Mouse (Mus musculus): Measurements from ENCODE around the gene Gm11444. TPM values are rescaled to one million over a fixed set of nuclear protein-coding genes. Genes with fewer than 3 reads are reported as not detected.

Gene Gm11444
- polyA plus RNA-seq, 1 experiment from 2014 or later = not detected

DNA sequence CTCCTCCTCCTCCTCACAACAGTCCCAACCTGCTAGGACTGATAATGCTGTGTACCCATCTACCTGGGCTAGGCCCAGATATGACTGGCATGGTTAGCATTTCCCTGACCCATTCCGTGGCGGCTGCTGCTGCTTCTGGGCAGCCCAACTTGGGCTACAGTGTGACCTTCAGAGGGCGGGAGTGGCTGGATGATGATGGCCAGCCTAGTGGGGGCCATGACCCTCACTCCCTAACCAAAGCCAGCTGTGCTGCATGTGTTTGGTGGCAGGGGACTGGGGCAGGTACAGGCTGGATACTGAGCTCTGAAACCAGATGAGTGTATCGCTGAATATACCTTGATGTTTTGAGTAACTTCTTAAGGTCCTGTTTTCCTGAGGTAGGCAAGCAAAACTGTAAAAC, 26.3 kb downstream of the Gm11444 start:
- Histone ChIP-seq H3K36me3 (no peaks in the 10 kb centered on the region), H3K4me1 (replicated peaks) (peaks cover 75% of the 10 kb centered on the region), H3K4me3 (no peak overlapping the region), H3K27me3 (replicated peaks) (peaks cover 74% of the 10 kb centered on the region), H3K9ac (no peak overlapping the region), H3K4me2 (no peak overlapping the region), H3K27ac (ENCODE audit: poor library complexity, severe bottlenecking) (no peak overlapping the region), H3K9me3 (replicated peaks) (no peaks in the 10 kb centered on the region)
- 87% methylated on average over 4 of the region's 4 CpGs for WGBS
- ATAC-seq (ENCODE audit: insufficient number of reproducible peaks, low FRiP score) = no peak

GRCm38 (mm10) chr11:85823181-85823580, 27.0 kb downstream of the Gm11444 start:
- Histone ChIP-seq H3K36me3 (no peaks in the 10 kb centered on the region), H3K4me2 (no peak overlapping the region), H3K27ac (ENCODE audit: poor library complexity, severe bottlenecking) (no peak overlapping the region), H3K4me1 (replicated peaks) (peaks cover 75% of the 10 kb centered on the region), H3K9me3 (replicated peaks) (no peaks in the 10 kb centered on the region), H3K9ac (no peak overlapping the region), H3K4me3 (no peak overlapping the region), H3K27me3 (replicated peaks) (peaks cover 68% of the 10 kb centered on the region)
- 10% methylated on average over 6 of the region's 6 CpGs for WGBS
- ATAC-seq (ENCODE audit: insufficient number of reproducible peaks, low FRiP score) = 0 out of 2 replicates have a peak, but pooled peaks have one; percentile 54

DNA sequence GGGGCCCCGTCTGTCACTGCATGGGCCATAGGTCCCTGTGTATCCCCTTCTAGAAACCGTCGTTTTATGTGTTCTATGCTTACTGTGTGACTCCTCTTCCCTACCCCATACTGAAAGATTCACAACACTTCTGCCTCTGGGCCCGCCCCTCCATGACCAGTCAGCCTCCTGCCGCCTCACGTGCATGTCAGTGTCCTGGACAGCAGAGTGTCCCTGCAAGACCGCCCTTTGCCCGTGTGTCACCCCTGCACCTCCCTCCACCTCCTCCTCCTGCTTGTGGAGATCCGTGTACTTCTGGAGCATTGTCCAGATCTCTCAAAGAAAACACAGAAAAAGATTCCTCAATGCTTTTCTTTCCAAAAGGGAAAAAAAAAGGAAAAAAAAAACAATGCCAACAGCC, 28.5 kb downstream of the Gm11444 start:
- Histone ChIP-seq H3K27ac (ENCODE audit: poor library complexity, severe bottlenecking) (no peak overlapping the region), H3K4me3 (no peak overlapping the region), H3K27me3 (replicated peaks) (peaks cover 61% of the 10 kb centered on the region), H3K9ac (no peak overlapping the region), H3K9me3 (replicated peaks) (no peaks in the 10 kb centered on the region), H3K36me3 (no peaks in the 10 kb centered on the region), H3K4me1 (replicated peaks) (peaks cover 74% of the 10 kb centered on the region), H3K4me2 (no peak overlapping the region)
- 67% methylated on average over 9 of the region's 9 CpGs for WGBS
- ATAC-seq (ENCODE audit: insufficient number of reproducible peaks, low FRiP score) = no peak

DNA sequence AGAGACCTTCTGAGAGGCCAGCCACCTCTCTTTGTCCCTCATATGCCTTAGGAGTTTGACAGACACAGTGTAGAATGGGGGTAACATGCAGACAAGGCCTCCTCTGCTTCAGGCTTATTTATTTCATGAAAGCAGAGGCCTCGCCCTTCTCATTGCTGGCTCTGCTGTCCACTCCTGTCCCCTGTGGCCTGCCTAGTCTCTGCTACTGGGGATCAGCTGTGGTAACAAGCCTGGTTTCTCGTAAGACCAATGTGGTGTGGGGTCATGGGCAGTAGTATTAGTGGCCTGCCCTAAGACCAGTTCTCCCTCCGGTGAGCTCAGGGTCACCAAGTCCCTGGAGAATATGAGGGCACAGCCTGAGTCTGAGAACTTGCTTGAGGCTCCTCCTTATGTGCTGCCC, 29.2 kb downstream of the Gm11444 start:
- H3K27ac ChIP-seq (ENCODE audit: poor library complexity, severe bottlenecking) = no peak overlapping the region
- H3K36me3 ChIP-seq = no peaks in the 10 kb centered on the region
- no peak overlapping the region for H3K9ac ChIP-seq
- H3K27me3 ChIP-seq (replicated peaks) = peaks cover 62% of the 10 kb centered on the region
- 81% methylated on average over 3 of the region's 3 CpGs for WGBS
- H3K4me2 ChIP-seq = no peak overlapping the region
- H3K4me1 ChIP-seq (replicated peaks) = peaks cover 73% of the 10 kb centered on the region
- no peak for ATAC-seq (ENCODE audit: insufficient number of reproducible peaks, low FRiP score)
- no peaks in the 10 kb centered on the region for H3K9me3 ChIP-seq (replicated peaks)
- no peak overlapping the region for H3K4me3 ChIP-seq

- no peaks in the 10 kb centered on the region for H3K36me3 ChIP-seq
- no peaks in the 10 kb centered on the region for H3K9me3 ChIP-seq (replicated peaks)
- H3K4me1 ChIP-seq (replicated peaks) = peaks cover 73% of the 10 kb centered on the region
- H3K27ac ChIP-seq (ENCODE audit: poor library complexity, severe bottlenecking) = peak overlapping the region; percentile 53; the same call in 1 of the 2 replicates
- H3K4me2 ChIP-seq = no peak overlapping the region
- WGBS = 32% methylated on average over 3 of the region's 3 CpGs
- peaks cover 52% of the 10 kb centered on the region for H3K27me3 ChIP-seq (replicated peaks)
- H3K9ac ChIP-seq = 0 out of 2 replicates have a peak overlapping the region, but pooled peaks have one; percentile 7
- H3K4me3 ChIP-seq = no peak overlapping the region
- ATAC-seq (ENCODE audit: insufficient number of reproducible peaks, low FRiP score) = peak; percentile 31; the same call in 1 of the 2 replicates
Measured at GRCm38 (mm10) chr11:85818401-85818800, 31.7 kb downstream of the Gm11444 start.

DNA sequence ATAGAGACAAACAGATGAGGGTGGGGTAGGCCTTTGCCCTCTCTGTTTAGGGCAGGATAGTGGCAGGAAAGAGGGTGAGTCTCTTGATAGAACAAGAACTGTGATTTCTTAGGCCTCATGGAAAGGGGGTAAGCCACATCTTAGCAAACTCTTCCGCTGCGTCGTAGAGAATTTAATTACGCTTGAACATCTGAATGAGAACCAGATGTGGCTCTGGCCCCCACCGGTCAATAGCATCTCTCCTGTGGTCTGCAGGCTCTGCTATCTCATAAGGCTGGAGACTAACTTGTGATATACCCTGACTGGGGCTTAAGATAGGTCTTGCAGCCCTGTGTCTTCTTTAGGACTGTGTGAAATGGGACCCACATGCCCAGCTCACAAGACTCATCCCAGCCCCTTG, 33.7 kb downstream of the Gm11444 start:
- H3K27ac ChIP-seq (ENCODE audit: poor library complexity, severe bottlenecking) = no peak overlapping the region
- H3K36me3 ChIP-seq = no peaks in the 10 kb centered on the region
- ATAC-seq (ENCODE audit: insufficient number of reproducible peaks, low FRiP score) = no peak
- H3K9me3 ChIP-seq (replicated peaks) = no peaks in the 10 kb centered on the region
- 63% methylated on average over 5 of the region's 5 CpGs for WGBS
- peaks cover 65% of the 10 kb centered on the region for H3K27me3 ChIP-seq (replicated peaks)
- peaks cover 61% of the 10 kb centered on the region for H3K4me1 ChIP-seq (replicated peaks)
- no peak overlapping the region for H3K9ac ChIP-seq
- no peak overlapping the region for H3K4me3 ChIP-seq
- H3K4me2 ChIP-seq = no peak overlapping the region

GRCm38 (mm10) chr11:85814678-85815077, 35.5 kb downstream of the Gm11444 start:
- Histone ChIP-seq H3K4me3 (no peak overlapping the region), H3K4me2 (no peak overlapping the region), H3K4me1 (replicated peaks) (peaks cover 53% of the 10 kb centered on the region), H3K27me3 (replicated peaks) (peaks cover 65% of the 10 kb centered on the region), H3K36me3 (no peaks in the 10 kb centered on the region), H3K9ac (no peak overlapping the region), H3K27ac (ENCODE audit: poor library complexity, severe bottlenecking) (no peak overlapping the region), H3K9me3 (replicated peaks) (no peaks in the 10 kb centered on the region)
- WGBS = 24% methylated on average over 4 of the region's 4 CpGs
- ATAC-seq (ENCODE audit: insufficient number of reproducible peaks, low FRiP score) = no peak

DNA sequence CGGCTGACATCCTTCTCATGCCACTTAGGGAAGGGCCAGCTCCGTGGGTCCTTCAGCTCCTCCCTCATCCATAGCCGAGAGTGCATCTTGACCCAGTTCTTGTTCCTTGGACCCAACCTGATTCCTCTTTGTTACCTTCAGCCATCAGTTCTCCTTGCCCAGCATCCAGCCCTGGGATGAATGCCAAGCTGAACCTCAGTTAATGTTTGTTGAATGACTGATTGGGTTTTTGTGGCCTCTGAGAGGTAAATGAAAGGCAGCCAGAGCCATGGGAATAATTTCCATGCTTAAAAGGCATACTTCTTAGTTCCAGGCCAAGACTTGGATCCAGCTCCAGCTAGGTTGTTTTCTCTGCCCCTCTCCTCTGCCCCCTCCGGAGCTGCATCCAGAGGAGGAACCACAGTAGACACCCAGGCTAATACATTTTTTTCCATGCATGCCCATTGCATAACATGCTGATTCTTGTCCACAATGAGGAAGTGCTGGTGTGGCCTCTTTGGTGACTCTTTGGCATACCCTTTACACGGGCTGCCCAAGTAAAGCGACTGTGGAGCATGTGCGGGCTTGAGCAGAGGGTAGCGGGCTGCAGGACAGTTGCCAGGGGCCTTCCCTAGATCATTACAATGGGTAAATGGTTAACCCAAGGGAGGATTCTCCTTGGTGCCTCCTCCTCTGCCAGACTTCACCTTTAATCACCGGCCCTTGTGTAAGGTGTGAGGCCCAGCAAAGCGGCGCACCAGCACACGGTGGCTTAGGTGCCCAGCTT, 37.7 kb downstream of the Gm11444 start:
- 92% methylated on average over 12 of the region's 12 CpGs for WGBS
- H3K9me3 ChIP-seq (replicated peaks) = no peaks in the 10 kb centered on the region
- no peak for ATAC-seq (ENCODE audit: insufficient number of reproducible peaks, low FRiP score)
- H3K4me2 ChIP-seq = no peak overlapping the region
- H3K9ac ChIP-seq = no peak overlapping the region
- no peak overlapping the region for H3K27ac ChIP-seq (ENCODE audit: poor library complexity, severe bottlenecking)
- peaks cover 72% of the 10 kb centered on the region for H3K27me3 ChIP-seq (replicated peaks)
- no peak overlapping the region for H3K4me3 ChIP-seq
- H3K4me1 ChIP-seq (replicated peaks) = peaks cover 34% of the 10 kb centered on the region
- no peaks in the 10 kb centered on the region for H3K36me3 ChIP-seq

- Histone ChIP-seq H3K9ac (no peak overlapping the region), H3K27me3 (replicated peaks) (peaks cover 71% of the 10 kb centered on the region), H3K27ac (ENCODE audit: poor library complexity, severe bottlenecking) (no peak overlapping the region), H3K4me2 (no peak overlapping the region), H3K9me3 (replicated peaks) (no peaks in the 10 kb centered on the region), H3K4me3 (no peak overlapping the region), H3K36me3 (no peaks in the 10 kb centered on the region), H3K4me1 (replicated peaks) (peaks cover 30% of the 10 kb centered on the region)
- ATAC-seq (ENCODE audit: insufficient number of reproducible peaks, low FRiP score) = no peak
- WGBS = 81% methylated on average over 5 of the region's 5 CpGs
Measured at GRCm38 (mm10) chr11:85811676-85812075, 38.5 kb downstream of the Gm11444 start.

GRCm38 (mm10) chr11:85811229-85811628, 38.9 kb downstream of the Gm11444 start:
- ATAC-seq (ENCODE audit: insufficient number of reproducible peaks, low FRiP score) = no peak
- H3K4me2 ChIP-seq = no peak overlapping the region
- 55% methylated on average over 4 of the region's 4 CpGs for WGBS
- no peaks in the 10 kb centered on the region for H3K36me3 ChIP-seq
- H3K9ac ChIP-seq = no peak overlapping the region
- H3K4me1 ChIP-seq (replicated peaks) = peaks cover 25% of the 10 kb centered on the region
- H3K27ac ChIP-seq (ENCODE audit: poor library complexity, severe bottlenecking) = no peak overlapping the region
- peaks cover 69% of the 10 kb centered on the region for H3K27me3 ChIP-seq (replicated peaks)
- H3K4me3 ChIP-seq = no peak overlapping the region
- H3K9me3 ChIP-seq (replicated peaks) = no peaks in the 10 kb centered on the region

DNA sequence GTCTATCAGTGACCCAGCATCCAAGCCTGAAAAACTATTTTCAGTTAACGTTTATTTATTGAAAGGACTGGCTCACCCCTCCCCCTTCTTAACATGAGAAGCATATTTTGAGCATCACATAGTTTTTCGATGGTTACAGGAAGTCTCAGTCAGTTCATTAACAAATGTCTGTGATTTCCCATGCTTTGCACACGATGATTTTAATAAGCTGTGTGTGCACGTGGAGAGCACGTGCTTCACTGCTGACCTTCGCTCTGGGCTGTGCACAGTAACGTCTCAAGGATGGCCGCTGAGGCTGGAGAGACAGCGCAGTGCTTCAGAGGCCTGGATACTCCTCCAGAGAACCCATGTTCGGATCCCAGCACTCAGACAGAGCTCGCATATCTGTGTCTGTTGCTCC, 42.8 kb downstream of the Gm11444 start:
- H3K4me2 ChIP-seq = no peak overlapping the region
- H3K9me3 ChIP-seq (replicated peaks) = no peaks in the 10 kb centered on the region
- no peak overlapping the region for H3K27ac ChIP-seq (ENCODE audit: poor library complexity, severe bottlenecking)
- H3K4me1 ChIP-seq (replicated peaks) = peaks cover 29% of the 10 kb centered on the region
- H3K36me3 ChIP-seq = no peaks in the 10 kb centered on the region
- no peak overlapping the region for H3K9ac ChIP-seq
- H3K27me3 ChIP-seq (replicated peaks) = peaks cover 74% of the 10 kb centered on the region
- no peak overlapping the region for H3K4me3 ChIP-seq
- no peak for ATAC-seq (ENCODE audit: insufficient number of reproducible peaks, low FRiP score)
- 82% methylated on average over 11 of the region's 11 CpGs for WGBS

- Histone ChIP-seq H3K36me3 (no peaks in the 10 kb centered on the region), H3K4me3 (no peak overlapping the region), H3K9ac (no peak overlapping the region), H3K9me3 (replicated peaks) (no peaks in the 10 kb centered on the region), H3K4me2 (no peak overlapping the region), H3K27ac (ENCODE audit: poor library complexity, severe bottlenecking) (no peak overlapping the region), H3K4me1 (replicated peaks) (peaks cover 36% of the 10 kb centered on the region), H3K27me3 (replicated peaks) (peaks cover 71% of the 10 kb centered on the region)
- WGBS = 74% methylated on average over 1 of the region's 1 CpGs
- ATAC-seq (ENCODE audit: insufficient number of reproducible peaks, low FRiP score) = no peak
Measured at GRCm38 (mm10) chr11:85805779-85806178, 44.4 kb downstream of the Gm11444 start.
